21 mouse cellular contexts compared by ENCODE assay signal in the genomic region with DNA sequence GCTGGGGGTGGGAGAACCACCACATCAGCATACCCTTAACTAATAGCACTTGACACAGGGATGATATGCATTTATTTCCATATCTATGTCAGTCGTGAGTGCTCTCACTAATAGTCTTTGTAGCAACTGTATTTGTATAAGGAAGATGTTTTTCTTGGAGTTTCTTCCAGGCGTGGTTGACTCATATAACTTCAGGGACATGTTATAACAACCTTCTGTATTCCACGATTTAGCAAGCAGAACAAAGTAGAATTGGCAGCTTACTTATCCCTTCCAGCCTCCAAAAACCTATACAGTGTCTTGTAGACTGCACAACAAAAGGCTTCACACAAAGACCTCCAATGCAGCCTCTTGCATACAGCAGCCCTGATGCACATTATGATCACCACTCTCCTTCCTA.
DNase-seq lines count a peak whose midpoint lies in the region; ATAC-seq lines count a peak whose summit lies in the region.
"Had no signal": no experiment of that assay in that cellular context is flagged by ENCODE, and none has a peak within 500 bp of the region (broad histone marks: within the 10 kb centered on the region; RNA-seq: fewer than 3 reads in every experiment).

No protein-coding gene starts in this region.

- no peak overlapping the region for H3K9ac ChIP-seq in intestine, embryonic 15.5 days

- ATAC-seq in erythroid progenitor cell, adult 5-6 weeks (replicated peaks; ENCODE audit: low FRiP score, poor library complexity, severe bottlenecking): no peak
- ATAC-seq in intestine, embryonic 15.5 days: no peak
- ATAC-seq: activated CD4-positive, CD25-positive, alpha-beta regulatory T cell, adult 4 months; CD4-positive, CD25-positive, alpha-beta regulatory T cell, adult 4 months; Patski had no signal

- no peaks in the 10 kb centered on the region for H3K4me1 ChIP-seq in intestine, embryonic 15.5 days (replicated peaks)

- H3K36me3 ChIP-seq in intestine, embryonic 15.5 days: no peaks in the 10 kb centered on the region
- H3K36me3 ChIP-seq: G1E had no signal

- no peak overlapping the region for H3K27ac ChIP-seq in intestine, embryonic 15.5 days

- DNase-seq in heart, adult 11 months: peak; percentile 36
- no peak for DNase-seq in heart, adult 18-20 months
- peak; percentile 80 for DNase-seq in fat pad, adult 2 months (ENCODE audit: extremely low read depth, low read depth, low spot score)
- peak; percentile 66 for DNase-seq in gonadal fat pad, adult 2 months (ENCODE audit: low read depth)
- DNase-seq: adrenal gland, adult 2 months; adrenal gland, adult 8-10 months; adrenal gland, postnatal 10 days; adrenal gland, postnatal 14 days; adrenal gland, postnatal 25 days; adrenal gland, postnatal 36 days; B cell, adult 2 months; cerebellum, adult 11 months; cerebellum, adult 11-12 months; cerebellum, adult 18-20 months had no signal

- 85% methylated on average over 3 of the region's 3 CpGs for WGBS in intestine, embryonic 15.5 days

- no peak overlapping the region for H3K4me2 ChIP-seq in intestine, embryonic 15.5 days (replicated peaks)

- no peaks in the 10 kb centered on the region for H3K9me3 ChIP-seq in intestine, embryonic 15.5 days

- H3K27me3 ChIP-seq in intestine, embryonic 15.5 days (replicated peaks): no peaks in the 10 kb centered on the region
- H3K27me3 ChIP-seq: CH12.LX had no signal

- no peak overlapping the region for H3K4me3 ChIP-seq in intestine, embryonic 15.5 days (replicated peaks)

Comparison
In these comparisons a context has a peak if more than half of its experiments do, and no peak if none do; other contexts are left out.
1. DNase-seq: peak in heart, adult 11 months (single experiment), fat pad, adult 2 months (single experiment) and gonadal fat pad, adult 2 months (single experiment); none in heart, adult 18-20 months (0 of 2).